In the genomic region with DNA sequence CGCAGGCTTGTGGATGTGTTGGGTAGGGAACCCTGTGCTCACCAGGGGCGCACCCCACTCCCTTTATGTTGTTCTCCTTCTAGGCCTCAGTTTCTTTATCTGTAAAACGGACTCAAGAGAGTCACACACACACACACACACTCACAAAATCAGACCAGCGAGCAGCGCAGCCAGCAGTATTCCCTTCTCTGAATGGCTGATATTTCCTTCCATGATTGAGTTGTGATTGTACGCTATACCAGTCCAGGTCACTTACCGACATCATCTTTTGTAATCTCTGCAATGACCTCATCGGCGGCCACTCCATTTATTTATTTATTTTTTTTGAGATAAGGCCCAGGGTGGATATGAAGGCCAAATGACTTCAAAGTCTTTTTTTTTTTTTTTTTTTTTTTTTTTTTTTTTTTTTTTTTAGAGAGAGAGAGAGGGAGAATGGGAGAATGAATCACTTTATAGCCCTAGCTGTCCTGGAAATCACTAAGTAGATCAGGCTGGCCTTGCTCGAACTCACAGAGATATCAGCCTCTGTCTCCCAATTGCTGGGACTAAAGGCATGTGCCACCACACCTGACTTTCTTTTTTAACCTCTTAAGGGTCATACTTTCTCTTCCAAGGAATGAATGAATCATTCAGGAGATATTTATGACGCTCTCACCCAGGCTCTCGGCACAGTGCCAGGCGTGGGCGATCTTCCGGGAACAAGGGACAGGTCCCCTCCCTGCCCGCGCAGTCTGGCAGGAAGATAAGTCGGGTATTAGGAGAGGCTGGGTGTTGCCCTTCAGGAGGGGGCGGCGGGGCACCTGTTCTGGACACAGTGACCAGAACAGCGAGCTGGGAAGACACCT, we compare ENCODE assay signal across 8 mouse cellular contexts. TPM values are rescaled to one million over a fixed set of nuclear protein-coding genes. Genes with fewer than 3 reads are reported as not detected.
DNase-seq lines count a peak whose midpoint lies in the region; ATAC-seq and TF ChIP-seq lines count a peak whose summit lies in the region.

Gene Syt12 (minus strand): TSS at position 103 of the 845 bp plus-strand sequence.

- no peaks in the 10 kb centered on the region for H3K9me3 ChIP-seq in embryonic facial prominence, embryonic 10.5 days
- no peaks in the 10 kb centered on the region for H3K9me3 ChIP-seq in heart, embryonic 13.5 days
- H3K9me3 ChIP-seq in stomach, embryonic 15.5 days, result no peaks in the 10 kb centered on the region

- H3K4me1 ChIP-seq in embryonic facial prominence, embryonic 10.5 days, result peaks cover 15% of the 10 kb centered on the region
- H3K4me1 ChIP-seq in heart, embryonic 13.5 days, result peaks cover 15% of the 10 kb centered on the region
- peaks cover 4% of the 10 kb centered on the region; the same call in 1 of the 2 replicates for H3K4me1 ChIP-seq in lung, adult 2 months (ENCODE audit: control insufficient read depth, insufficient read depth, low read length)
- H3K4me1 ChIP-seq in stomach, embryonic 15.5 days, result peaks cover 11% of the 10 kb centered on the region; the same call in 1 of the 2 replicates

- WGBS in embryonic facial prominence, embryonic 10.5 days, result 39% methylated on average over 21 of the region's 21 CpGs
- WGBS in heart, embryonic 13.5 days, result 11% methylated on average over 21 of the region's 21 CpGs
- WGBS in lung, adult 2 months, result 8% methylated on average over 21 of the region's 21 CpGs
- WGBS in stomach, embryonic 15.5 days, result 20% methylated on average over 21 of the region's 21 CpGs

- peak within 1 kb of the TSS; percentile 85 for H3K4me2 ChIP-seq in heart, embryonic 13.5 days
- H3K4me2 ChIP-seq in stomach, embryonic 15.5 days, result peak within 1 kb of the TSS; percentile 99

- peak within 1 kb of the TSS; percentile 80 for H3K9ac ChIP-seq in heart, embryonic 13.5 days
- peak within 1 kb of the TSS; percentile 45 for H3K9ac ChIP-seq in stomach, embryonic 15.5 days

- H3K27ac ChIP-seq in embryonic facial prominence, embryonic 10.5 days (replicated peaks), result peak within 1 kb of the TSS; percentile 81
- H3K27ac ChIP-seq in heart, embryonic 13.5 days (replicated peaks), result no peak within 1 kb of the TSS
- no peak within 1 kb of the TSS for H3K27ac ChIP-seq in stomach, embryonic 15.5 days

- TF ChIP-seq CTCF in lung, adult 2 months (IDR thresholded peaks at IDR 0.05; ENCODE audit: insufficient read depth, low read length), result no peak

- ATAC-seq in heart, embryonic 13.5 days (ENCODE audit: extremely low read depth, insufficient number of reproducible peaks, low FRiP score, low TSS enrichment), result no peak
- ATAC-seq in stomach, embryonic 15.5 days (ENCODE audit: insufficient read depth, low FRiP score, low read depth), result 0 out of 2 replicates have a peak, but pooled peaks have one; percentile 28

- no peak for TF ChIP-seq POLR2A in lung, adult 2 months (IDR thresholded peaks at IDR 0.05; ENCODE audit: borderline replicate concordance, extremely low read depth, low read depth, low read length)

- peak within 1 kb of the TSS; percentile 75 for H3K4me3 ChIP-seq in embryonic facial prominence, embryonic 10.5 days
- H3K4me3 ChIP-seq in heart, embryonic 13.5 days, result peak within 1 kb of the TSS; percentile 63
- H3K4me3 ChIP-seq in lung, adult 2 months (replicated peaks; ENCODE audit: extremely low read depth, low read depth, low read length), result no peak within 1 kb of the TSS
- peak within 1 kb of the TSS; percentile 52 for H3K4me3 ChIP-seq in stomach, embryonic 15.5 days (replicated peaks)

- H3K27me3 ChIP-seq in embryonic facial prominence, embryonic 10.5 days (replicated peaks; ENCODE audit: low read depth, poor library complexity, severe bottlenecking), result peaks cover 54% of the 10 kb centered on the region
- H3K27me3 ChIP-seq in heart, embryonic 13.5 days (replicated peaks), result peaks cover 56% of the 10 kb centered on the region
- H3K27me3 ChIP-seq in stomach, embryonic 15.5 days (replicated peaks), result peaks cover 23% of the 10 kb centered on the region

- no peaks in the 10 kb centered on the region for H3K36me3 ChIP-seq in embryonic facial prominence, embryonic 10.5 days (replicated peaks)
- H3K36me3 ChIP-seq in heart, embryonic 13.5 days, result no peaks in the 10 kb centered on the region
- no peaks in the 10 kb centered on the region for H3K36me3 ChIP-seq in stomach, embryonic 15.5 days

- DNase-seq in CD4-positive helper T cell, adult 2 months (ENCODE audit: low read depth, low spot score), result peak; percentile 12
- DNase-seq in NIH3T3 (ENCODE audit: low read depth), result peak; percentile 33
- DNase-seq in embryonic facial prominence, embryonic 10.5 days (ENCODE audit: low spot score), result peak; percentile 22
- no peak for DNase-seq in layer of hippocampus, adult 8-10 months (ENCODE audit: low spot score in 2 of 2)
- peak; percentile 37 for DNase-seq in lung, adult 2 months
- no peak for DNase-seq in thymus, adult 18-20 months

RNA-seq across cellular contexts. Expression of gene Syt12, which starts in this region (rescaled TPM):
- 2.6 and 2.8 TPM in 2 replicates for polyA plus RNA-seq in embryonic facial prominence, embryonic 10.5 days (2016; fragmentation: Nextera tagmentation; extraction: Ambion mirVana)
- polyA plus RNA-seq in heart, embryonic 13.5 days (2015; fragmentation: Nextera tagmentation; extraction: Ambion mirVana), result 0.94 and 1.1 TPM in 2 replicates
- 10 to 100 TPM; 29.2 to 31.3 (median 30.2) TPM for total RNA-seq in layer of hippocampus, adult 8-10 months (2022)
- 0.82 and 2.3 TPM in 2 replicates for polyA plus RNA-seq in lung, adult 2 months (2012; rRNA removed)
- polyA plus RNA-seq in stomach, embryonic 15.5 days (2015; fragmentation: Nextera tagmentation; extraction: Ambion mirVana), result 0.81 and 0.99 TPM in 2 replicates

Comparison
In these comparisons a context has a peak if more than half of its experiments do, and no peak if none do; other contexts are left out.
1. Peak in ATAC-seq, H3K4me3 ChIP-seq, H3K9ac ChIP-seq and H3K4me2 ChIP-seq in stomach, embryonic 15.5 days; RNA of the gene not detected or under 1 TPM.
2. DNase-seq: peak in CD4-positive helper T cell, adult 2 months (single experiment), NIH3T3 (single experiment), embryonic facial prominence, embryonic 10.5 days (single experiment) and lung, adult 2 months (single experiment); none in layer of hippocampus, adult 8-10 months (0 of 2) and thymus, adult 18-20 months (0 of 2).